Mouse (Mus musculus) cerebellum, postnatal 25 days (tissue): ENCODE data around the gene Taldo1.
A peak's percentile ranks its signal among the peaks of the same experiment; 100 is the strongest.
"Not testable (repeated sequence)": the region's sequence is repeated elsewhere in the genome, so short reads cannot be mapped to it uniquely, and the experiment has no call there.

Source experiments
- DNase-seq, 2 experiments: peaks; one replicate each; pipeline ENCODE4 v3.0.0; 2021; ENCODE audit warnings: mixed read lengths in 2 of 2

Taldo1 gene

DNA sequence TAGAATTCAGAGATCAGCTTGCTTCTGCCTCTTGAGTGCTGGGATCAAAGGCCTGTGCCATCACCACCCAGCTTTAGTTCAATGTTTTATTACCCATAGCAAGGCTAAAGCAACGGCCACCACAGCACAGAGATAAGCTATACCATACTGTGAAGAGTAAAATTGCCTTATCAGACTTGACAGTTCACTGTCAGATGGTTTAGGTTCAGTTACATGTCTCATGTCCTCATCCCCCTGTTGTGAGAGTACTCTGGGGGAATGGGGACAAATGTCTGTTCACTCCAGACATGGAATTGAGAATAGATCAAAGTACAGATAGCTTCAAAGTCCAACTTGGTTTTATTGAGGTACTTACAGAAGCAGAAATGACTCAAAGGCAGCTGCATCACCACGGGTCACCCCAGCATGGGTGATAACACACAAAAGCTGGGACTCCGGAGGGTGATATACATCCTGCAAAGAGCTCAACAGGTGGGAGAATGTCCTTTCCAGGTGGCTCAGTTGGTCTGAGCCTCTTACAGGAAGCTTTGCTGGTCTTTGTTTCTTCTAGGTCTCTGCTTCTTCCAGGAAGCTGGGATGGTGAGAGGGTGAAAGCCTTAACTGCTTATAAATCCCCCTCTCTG, 3.4 kb upstream of the Taldo1 start:
- DNase-seq: no peak

DNA sequence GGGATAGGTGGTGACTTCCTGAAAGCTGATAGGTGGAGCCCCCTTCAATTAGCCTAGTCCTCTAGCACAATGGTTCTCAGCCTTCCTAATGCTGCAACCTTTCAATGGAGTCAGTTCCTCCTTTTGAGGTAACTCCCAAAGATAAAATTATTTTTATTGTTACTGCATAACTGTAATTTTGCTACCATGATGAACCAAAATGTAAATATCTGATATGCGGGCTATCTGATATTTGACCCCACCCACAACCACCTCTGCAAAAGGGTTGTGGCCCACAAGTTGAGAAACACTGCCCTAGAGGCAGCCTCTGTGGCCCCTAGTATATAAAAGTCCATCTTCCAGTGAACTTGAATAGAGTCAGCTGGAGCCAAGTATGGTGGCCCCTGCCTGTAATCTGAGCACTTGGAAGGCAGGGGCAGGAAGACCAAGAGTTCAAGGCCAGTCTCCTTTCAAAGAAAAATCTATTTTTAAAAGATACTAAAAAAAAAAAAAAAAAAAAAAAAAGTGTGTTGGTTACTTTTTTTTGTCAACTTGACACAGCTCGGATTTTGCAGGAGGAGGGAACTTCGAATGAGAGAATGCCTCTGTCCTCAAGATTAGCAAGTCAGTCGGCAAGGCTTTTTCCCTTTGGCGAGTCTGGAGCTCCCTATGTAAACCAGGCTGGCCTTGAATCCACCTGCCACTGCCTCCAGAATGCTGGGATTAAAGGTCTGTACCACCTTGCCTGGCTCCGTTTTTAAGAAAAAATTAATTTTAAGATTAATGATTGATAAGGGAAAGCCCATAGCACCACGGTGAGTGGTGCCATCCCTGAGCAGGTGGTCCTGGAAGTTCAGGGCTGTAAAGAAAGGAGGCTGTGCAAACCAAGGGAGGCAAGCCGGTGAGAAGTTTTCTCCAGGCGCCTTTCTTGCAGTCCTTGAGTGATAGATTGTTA, 1.4 kb upstream of the Taldo1 start:
- no peak for DNase-seq

DNA sequence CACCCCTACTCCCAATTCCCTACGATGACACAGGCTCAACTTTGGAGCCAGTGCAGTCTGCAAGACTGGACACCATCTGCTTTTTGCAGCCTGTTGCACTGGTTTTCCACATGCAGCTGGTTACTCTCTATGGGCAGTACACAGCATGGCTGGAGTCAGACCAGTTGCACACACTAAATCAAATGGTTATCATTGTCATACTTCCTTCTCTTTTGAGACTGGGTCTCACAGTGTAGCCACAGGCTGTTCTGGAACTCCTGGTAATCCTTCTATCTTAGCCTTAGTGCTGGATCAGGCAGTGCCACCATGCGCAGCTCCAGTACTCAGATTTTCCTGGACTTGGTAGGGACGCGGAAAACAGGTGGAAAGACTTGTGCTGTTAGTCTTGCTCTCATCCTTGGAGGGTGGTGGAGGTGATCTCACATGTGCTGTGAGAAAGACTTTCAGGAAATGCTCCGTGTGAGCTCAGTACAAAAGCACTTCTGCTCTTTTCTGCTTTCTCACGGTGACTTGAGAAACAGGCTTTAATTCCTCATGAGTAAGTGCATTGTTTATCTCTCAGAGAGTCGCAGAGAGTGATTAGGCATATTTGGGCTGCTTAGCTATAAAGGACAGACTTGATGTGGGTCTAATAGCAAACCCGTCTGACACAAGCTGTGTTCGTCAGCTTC, 688 bp downstream of the Taldo1 start:
- DNase-seq: no peak

DNA sequence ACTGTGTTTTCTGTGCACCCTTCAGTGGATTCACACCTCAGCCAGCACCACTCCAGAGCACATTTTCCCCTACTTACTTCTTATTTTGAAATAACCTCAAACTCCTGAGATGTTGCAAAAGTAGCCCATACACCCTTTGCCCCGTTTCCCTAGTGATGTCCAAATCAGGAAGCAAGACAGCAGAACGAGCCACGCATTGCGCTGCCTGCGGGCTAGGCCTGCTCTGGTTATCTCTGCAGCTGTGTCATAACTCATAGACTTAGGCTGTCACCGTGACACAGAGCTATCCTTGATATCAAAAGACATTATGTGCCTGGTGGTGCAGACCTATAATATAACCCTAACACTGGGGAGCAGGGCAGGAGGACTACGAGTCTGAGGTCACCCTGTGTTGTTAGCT, 2.2 kb downstream of the Taldo1 start:
- no peak for DNase-seq

DNA sequence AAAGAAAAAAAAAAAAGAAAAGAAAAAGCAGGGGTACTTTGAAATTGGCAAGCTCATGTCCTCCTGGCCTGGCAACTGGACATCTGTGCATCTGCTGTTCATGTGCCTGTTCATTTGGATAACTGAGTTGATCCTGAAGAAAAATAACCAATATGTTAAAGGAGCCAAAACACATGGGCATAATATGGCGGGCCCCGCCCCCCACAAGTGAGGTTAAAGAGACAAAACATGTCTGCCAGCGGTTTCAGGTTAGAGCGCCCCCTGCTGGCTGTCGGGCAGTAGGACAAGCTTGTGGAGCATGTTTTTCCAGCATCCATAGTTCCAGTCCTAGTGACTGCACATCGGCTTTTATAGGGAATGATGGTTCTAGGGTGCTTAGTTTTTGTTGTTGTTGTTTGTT, 2.8 kb downstream of the Taldo1 start:
- DNase-seq: peak; percentile 69 to 79

DNA sequence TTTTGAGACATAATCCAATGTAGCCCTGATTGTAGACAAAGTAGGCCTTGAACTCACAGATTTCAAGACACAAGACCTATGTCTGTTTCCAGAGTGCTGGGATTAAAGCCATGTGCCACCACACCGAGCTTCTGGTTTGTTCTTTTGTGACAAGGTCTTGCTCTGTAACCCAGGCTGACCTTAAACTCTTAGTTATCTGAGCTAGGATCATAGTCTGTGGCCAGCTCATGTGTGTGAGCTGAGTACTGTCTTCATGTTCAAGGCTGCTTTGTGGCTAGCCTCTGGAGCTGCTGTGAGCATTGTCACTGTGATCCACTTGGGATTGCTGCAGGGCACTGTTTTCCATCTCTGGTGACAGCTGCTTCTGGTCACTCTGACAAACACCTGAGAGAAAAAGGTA, 3.3 kb downstream of the Taldo1 start:
- no peak for DNase-seq

DNA sequence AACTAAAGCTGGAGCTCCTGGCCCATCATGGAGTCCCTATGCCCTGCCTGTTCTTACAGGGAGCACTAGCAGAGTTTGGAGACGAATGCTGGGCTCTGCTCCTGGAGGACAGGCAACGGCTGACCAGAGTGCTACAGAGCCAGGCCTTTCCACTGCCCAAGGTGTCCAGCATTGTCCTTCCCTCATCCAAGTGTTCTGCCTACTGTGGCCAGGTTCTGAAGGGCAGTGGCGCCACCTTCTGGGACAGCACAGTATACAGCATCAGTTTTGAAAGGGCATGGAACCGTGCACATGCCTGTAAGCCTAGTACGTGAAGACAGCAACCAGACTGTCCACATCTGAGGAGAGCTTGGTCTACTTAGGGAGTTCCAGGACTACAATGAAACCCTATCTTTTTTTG, 11.3 kb downstream of the Taldo1 start:
- DNase-seq: peak; percentile 70 to 78

DNA sequence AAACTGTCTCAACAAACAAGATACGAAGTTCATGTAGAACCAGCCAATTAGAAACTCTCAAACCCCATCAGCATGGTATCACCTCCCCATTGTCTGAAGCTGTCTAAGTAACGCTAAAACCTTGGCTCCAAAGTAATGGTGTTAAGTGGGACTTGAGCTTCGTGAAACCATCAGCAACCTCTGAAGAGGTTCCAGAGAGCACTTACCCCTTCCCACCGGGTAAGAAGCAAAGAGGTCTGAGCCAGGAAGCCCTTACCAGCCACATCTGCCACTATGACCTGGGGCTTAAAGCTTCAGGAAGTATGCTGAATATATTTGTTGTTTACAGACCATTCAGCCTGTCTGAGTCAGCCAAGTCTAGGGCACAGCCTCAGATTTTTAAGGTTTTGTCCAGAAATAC, 13.5 kb downstream of the Taldo1 start:
- no peak for DNase-seq

DNA sequence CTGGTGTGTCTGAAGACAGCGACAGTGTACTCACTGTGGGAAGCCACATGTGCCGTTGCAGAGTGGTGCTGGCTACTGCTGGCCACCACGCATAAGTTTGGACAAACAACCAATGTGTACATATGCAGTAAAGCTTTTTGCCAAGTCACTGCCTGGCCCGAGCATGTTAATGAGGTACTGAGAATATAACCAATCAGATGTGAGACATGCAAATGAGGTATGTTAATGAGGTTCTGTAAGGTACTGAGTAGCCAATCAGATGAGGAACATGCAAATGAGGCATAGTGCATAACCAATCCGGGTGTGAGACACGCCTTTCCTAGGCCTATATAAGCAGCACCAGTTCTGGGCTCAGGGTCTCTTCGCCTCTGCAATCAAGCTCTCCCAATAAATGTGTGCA, 15.7 kb downstream of the Taldo1 start:
- DNase-seq: not testable (repeated sequence)

DNA sequence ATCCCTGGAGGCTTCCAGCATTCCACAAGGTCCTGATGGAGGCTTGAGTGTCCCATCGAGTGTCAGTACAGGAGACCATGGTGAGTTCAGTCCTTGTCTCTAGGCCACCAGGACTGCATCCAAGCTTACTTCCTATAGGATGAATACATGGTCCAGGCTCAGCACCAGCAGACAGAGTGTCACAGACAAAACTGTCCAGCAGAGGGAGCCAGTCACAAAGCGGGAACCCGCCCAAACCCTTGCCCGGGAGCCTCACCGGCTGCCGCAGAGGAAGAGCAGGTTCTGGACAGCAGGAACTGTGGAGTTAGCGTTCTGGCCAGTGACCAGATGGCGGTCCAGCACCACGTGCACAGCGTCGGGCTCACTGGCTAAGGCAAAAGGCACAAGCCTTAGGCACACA, 16.8 kb downstream of the Taldo1 start:
- peak; percentile 97 for DNase-seq

DNA sequence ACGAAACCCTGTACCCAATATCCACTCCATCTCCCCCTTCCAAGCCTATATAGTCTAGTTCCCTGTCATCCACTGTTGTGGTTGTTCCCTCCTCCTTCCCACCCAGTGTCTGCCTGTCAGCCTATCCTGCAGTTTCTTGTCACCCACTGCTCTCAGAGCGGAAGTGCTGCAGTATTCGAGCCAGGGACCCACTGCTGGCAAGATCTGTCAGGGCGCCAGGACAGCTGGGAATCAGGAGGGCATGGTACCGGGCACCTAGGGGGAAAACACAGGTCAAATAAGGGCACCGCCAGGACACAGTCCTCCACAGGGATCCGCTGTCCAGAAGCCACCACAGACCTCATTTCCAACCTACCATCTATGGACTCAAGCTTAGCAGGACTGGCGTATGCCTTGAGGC, 18.6 kb downstream of the Taldo1 start:
- DNase-seq: peak in 1 of 2 experiments; percentile 37

DNA sequence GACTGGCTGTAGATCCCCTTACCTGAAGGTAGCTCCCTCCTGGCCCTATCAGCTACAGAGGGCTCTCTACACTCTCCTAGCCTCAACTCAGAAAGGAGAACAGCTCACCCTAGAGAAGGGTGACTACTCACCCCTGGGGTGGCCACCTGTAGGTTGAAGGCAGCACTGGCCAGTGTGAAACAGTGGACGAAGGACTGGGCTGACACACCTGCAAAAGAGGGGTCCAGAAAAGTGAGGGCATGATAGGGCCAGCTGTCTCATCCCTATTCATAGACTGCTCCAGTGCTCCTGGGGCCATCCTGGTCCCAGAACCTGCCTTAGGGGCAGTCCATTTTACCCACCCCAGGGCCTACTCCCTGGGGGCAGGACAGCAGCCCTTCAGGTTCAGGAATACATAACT, 19.7 kb downstream of the Taldo1 start:
- DNase-seq: no peak

DNA sequence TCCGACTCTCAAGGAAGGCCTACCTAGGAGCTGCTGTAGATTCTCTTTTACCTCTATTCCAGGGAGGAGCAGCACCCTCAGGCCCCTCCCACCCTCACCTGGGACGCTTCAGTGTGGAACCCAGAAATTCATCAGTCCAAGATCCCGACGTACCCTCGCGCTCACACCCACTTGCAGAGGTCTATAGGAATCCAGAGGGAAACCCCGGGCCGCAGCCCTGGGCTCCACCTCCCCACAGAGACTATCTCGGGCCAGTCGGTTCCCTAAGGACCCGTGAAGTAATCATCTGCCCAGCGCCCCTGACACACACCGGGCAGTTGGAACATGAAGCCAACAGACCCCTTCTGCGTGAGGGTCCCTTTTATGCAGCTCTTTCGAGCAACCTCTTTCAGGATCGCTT, 21.3 kb downstream of the Taldo1 start:
- peak; percentile 40 to 55 for DNase-seq

DNA sequence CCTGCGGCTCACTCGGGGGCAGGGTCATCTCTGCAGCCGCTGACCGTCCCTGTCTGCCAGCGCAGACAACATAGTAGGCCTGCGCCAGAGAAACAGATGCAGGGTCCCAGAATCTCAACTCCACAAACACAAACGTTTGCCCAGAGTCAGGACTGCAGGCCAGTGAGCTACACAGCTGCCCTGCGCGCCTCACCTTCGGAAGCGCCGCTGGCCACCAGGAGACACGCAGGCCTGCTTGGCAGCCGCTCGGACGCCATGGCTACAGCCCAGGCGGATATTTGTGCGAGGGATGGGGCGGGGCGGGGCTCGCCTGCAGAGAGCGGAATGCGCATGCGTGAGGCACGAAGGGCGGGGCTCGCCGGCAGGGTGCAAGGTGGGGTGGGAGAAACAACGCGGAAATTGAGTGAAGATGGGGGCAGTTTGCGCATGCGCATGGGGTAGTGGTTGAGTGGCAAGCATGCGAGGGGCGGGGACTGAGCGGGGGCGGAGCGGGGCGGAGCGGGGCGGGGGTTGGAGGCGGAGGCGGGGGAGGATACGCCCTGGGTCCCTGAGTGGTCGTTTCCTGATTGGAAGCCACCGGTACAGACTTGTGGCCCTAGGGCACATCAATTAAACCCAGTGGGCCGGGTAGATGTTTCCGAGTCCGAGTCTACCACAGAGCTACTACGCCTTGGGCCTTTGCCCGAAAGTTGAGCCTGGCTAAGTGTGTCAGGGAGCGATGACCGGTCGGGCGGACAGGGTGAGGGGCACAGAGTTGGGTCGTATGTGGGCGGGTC, 22.0 kb downstream of the Taldo1 start, which contains the start of gene Gatd1:
TSS of gene Gatd1 (minus strand) at position 328 of the 776 bp plus-strand sequence.
- DNase-seq: peak; percentile 100

DNA sequence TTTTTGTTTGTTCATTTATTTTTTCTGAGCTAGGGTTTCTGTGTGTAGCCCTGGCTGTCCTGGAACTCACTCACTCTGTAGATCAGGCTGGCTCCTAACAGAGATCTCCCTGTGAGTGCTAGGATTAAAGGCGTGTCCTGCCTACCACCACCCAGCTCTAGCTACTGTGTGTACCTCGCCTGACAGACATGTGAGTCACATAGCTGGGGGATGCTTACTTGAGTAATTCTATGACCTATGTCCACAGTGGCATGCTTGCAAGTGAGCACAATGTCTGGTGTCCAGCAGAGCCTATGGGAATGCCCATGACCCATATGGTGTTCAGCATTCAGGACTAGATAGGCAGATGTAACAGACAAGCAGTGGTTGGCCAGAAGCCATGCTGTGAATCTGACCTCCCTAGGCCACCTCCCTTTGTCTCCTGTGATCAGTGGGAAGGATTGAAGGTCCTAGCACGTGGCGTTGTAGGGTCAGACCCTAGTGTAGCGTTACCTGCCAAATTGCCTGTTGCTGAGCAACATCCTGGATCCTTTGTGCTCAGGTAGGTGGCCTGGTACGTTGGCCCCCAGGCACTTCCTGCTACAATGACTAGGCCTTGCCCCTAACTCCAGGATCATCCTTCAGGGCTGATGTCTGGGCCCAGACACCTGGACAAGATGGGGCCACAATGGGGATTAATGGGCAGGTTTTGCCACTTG, 24.3 kb downstream of the Taldo1 start:
- no peak for DNase-seq

DNA sequence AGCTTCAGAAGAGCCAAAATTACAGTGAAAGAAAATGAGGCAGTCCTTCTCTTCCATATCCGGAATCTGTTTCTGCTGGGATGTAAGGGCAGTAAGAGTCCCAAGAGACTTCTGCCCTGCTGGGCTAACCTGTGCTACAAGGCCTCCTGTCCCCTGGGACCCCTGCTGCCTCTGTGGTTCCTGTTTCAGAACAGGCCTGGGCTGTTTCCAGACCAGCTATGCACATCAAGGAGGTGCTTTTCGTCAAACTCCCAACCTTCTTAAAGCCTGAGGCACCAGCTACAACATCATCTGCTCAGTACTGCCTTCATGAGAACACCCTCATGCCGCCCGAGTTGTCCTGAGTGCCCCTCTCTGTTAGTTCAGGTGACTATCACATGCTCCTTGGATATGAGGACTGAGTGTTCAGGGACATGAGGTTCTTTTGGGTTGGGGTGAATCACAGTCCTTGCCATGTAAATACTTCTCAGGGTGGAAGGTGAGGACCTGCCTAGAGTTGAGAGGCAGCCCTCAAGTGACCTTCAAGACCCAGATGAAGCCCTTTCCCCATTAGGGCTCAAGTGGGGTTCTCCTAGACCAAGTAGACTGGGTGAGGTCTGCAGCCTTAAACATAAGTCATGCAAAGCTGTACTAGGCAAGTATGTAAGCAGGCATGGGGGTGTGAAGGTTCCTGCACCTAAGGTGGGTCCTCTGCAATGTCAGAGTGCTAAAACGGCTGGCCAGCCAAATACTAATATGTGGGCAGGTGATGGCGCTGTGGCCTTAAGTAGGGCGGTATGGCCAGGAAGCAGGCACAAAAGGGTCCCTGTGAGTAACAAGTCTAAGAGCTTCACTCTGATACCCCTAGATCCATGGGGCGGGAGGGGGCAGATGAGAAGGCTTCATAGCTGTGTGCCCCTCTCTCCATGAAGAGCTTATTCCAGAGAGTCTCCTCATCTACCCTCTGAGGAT, 26.0 kb downstream of the Taldo1 start:
- peak in 1 of 2 experiments; percentile 47 for DNase-seq

DNA sequence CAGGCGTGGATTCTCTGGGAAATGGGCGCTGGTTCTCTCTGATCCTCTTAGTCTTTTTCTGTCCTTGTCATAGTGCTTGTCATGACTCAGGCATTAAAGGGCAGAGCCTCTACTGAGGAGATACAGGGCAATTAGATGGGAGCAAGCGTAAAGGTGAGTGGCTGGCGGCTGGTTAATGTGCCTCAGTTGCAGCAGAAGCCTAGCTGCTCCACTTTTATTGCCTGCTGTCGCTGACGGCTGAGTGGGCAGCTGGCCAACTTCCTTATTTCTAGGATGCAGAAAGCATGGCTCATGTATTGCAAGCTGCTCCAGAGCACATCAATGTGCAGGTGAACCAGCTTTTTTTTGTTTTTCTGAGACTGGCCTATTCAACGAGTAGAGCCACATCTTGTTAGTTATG, 27.0 kb downstream of the Taldo1 start:
- DNase-seq: peak; percentile 53 to 76

DNA sequence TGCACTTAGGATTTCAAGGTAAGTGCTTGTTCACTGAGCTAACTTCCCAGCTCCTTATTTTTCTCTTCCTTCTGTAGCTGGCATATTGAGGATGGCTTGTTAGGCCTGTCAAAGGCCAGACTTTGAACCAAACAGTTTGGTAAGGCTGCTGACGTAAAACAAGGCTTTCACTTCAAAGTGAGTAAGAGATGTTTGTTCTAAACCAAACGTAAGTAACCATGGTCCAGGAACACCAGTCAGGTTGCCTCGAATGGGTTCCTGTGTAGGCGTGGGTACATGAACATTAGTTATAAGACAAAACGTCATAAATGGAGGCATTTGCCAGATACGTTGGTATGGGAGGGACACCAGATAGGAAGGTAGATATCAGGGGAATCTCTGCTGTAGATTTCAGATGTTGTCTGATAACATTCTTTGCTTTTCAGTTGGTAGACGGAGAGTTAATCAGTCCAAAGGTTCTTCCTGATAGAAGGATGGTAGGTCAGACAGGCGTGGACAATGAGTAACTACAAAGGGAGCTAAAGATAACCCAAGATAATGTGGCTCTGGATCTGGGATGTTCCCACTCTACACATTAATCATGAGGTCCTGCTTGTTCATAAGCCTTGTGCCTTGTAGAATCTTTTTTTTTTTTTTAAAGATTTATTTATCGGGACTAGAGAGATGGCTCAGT, 28.2 kb downstream of the Taldo1 start:
- DNase-seq: no peak

DNA sequence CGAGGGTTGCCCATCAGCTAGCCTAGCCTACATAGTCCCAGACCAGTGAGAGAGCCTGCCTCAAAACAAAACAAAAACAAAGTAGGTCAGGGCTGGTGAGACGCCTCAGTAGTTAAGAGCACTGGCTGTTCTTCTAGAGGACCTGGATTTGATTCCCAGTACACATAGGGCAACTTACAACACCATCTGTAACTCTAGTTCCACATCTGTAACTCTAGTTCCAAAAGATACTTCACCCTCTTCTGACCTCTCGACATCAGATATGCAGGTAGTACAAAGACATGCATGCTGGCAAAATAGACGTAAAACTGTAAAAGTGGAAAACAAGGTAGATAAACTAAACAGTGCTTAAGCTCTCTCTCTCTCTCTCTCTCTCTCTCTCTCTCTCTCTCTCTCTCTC, 31.8 kb downstream of the Taldo1 start:
- no peak for DNase-seq
